Mouse (Mus musculus) cortical plate, adult 2 months (tissue): Measurements from ENCODE around the gene Paox.

ENCODE experiments used
- CTCF ChIP-seq: fragments of 200-500 bp; IDR thresholded peaks from 2 replicates; pipeline ENCODE4 v1.5.1; 2011; ENCODE audit warnings: mild to moderate bottlenecking, control low read depth, low read length; ENCODE audit not compliant: insufficient read depth; ENCODE audit errors: extremely low read depth
- POLR2A ChIP-seq: fragments of 200-500 bp; IDR thresholded peaks from 2 replicates; pipeline ENCODE4 v1.6.1; 2011; ENCODE audit warnings: mild to moderate bottlenecking, low read length, control low read depth; ENCODE audit not compliant: insufficient read depth; ENCODE audit errors: extremely low read depth

GRCm38 (mm10) chr7:140096055-140096454 lies 19.5 kb upstream of the Paox start:
- TF ChIP-seq POLR2A (no peak), CTCF (no peak)
